8 mouse cellular contexts compared by ENCODE assay signal in genomic region chr13:38152429-38153035, GRCm38 (mm10). TPM values are rescaled to one million over a fixed set of nuclear protein-coding genes. Genes with fewer than 3 reads are reported as not detected.
A peak's percentile ranks its signal among the peaks of the same experiment; 100 is the strongest.
DNase-seq lines count a peak whose midpoint lies in the region; ATAC-seq and TF ChIP-seq lines count a peak whose summit lies in the region.

No protein-coding gene starts in this region.

- H3K4me3 ChIP-seq in kidney, adult 2 months (ENCODE audit: insufficient read depth, low read depth, low read length), result peak overlapping the region; percentile 57
- H3K4me3 ChIP-seq in lung, embryonic 15.5 days, result peak overlapping the region; percentile 47
- 0 out of 2 replicates have a peak overlapping the region, but pooled peaks have one; percentile 8 for H3K4me3 ChIP-seq in olfactory bulb, adult 2 months (ENCODE audit: insufficient read depth, low read depth, low read length)

- intact Hi-C loops in left cerebral cortex, postnatal 4 days (cut with DNase I), result no loop called here

- no peak for TF ChIP-seq POLR2A in kidney, adult 2 months (IDR thresholded peaks at IDR 0.05; ENCODE audit: low read depth, low read length)
- no peak for TF ChIP-seq POLR2A in olfactory bulb, adult 2 months (IDR thresholded peaks at IDR 0.05; ENCODE audit: insufficient read depth, low read depth, low read length)

- no peak for TF ChIP-seq CTCF in kidney, adult 2 months (conservative IDR thresholded peaks at IDR 0.05; ENCODE audit: insufficient read depth, insufficient read length, low read depth, low read length)
- no peak for TF ChIP-seq CTCF in olfactory bulb, adult 2 months (IDR thresholded peaks at IDR 0.05; ENCODE audit: insufficient read depth, low read depth, low read length)

- no peaks in the 10 kb centered on the region for H3K36me3 ChIP-seq in kidney, adult 2 months (ENCODE audit: control insufficient read depth, insufficient read depth, low read length)
- no peaks in the 10 kb centered on the region for H3K36me3 ChIP-seq in lung, embryonic 15.5 days

- peak overlapping the region; percentile 48 for H3K9ac ChIP-seq in lung, embryonic 15.5 days

- DNase-seq in CD4-positive helper T cell, adult 2 months (ENCODE audit: low read depth, low spot score), result peak; percentile 26
- peak; percentile 49 for DNase-seq in adrenal gland, adult 2 months
- peak; percentile 60 for DNase-seq in forelimb bud, embryonic 11.5 days (ENCODE audit: low read depth, low spot score)
- DNase-seq in kidney, adult 2 months, result peak; percentile 21
- DNase-seq in left cerebral cortex, postnatal 4 days, result no peak
- DNase-seq in left cerebral cortex, adult 18-20 months (ENCODE audit: low spot score in 2 of 2), result no peak

- peak overlapping the region; percentile 83 for H3K4me2 ChIP-seq in lung, embryonic 15.5 days

- no peaks in the 10 kb centered on the region; the same call in 1 of the 2 replicates for H3K27me3 ChIP-seq in kidney, adult 2 months (replicated peaks; ENCODE audit: control insufficient read depth, insufficient read depth, low read length)
- H3K27me3 ChIP-seq in lung, embryonic 15.5 days, result peaks cover 56% of the 10 kb centered on the region

- peak overlapping the region; percentile 54 for H3K27ac ChIP-seq in kidney, adult 2 months (ENCODE audit: insufficient read depth, low read depth, low read length)
- 0 out of 2 replicates have a peak overlapping the region, but pooled peaks have one; percentile 20 for H3K27ac ChIP-seq in lung, embryonic 15.5 days
- no peak overlapping the region for H3K27ac ChIP-seq in olfactory bulb, adult 2 months (ENCODE audit: insufficient read depth, low read depth, low read length)

- 0 out of 2 replicates have a peak, but pooled peaks have one; percentile 10 for ATAC-seq in lung, embryonic 15.5 days (ENCODE audit: borderline replicate concordance, extremely low read depth, low FRiP score, low TSS enrichment)

- no peaks in the 10 kb centered on the region; the same call in 1 of the 2 replicates for H3K4me1 ChIP-seq in kidney, adult 2 months (ENCODE audit: control insufficient read depth, insufficient read depth, low read length)
- H3K4me1 ChIP-seq in lung, embryonic 15.5 days, result peaks cover 15% of the 10 kb centered on the region
- peaks cover 18% of the 10 kb centered on the region for H3K4me1 ChIP-seq in olfactory bulb, adult 2 months (ENCODE audit: control insufficient read depth, insufficient read depth, low read length)

- H3K9me3 ChIP-seq in lung, embryonic 15.5 days, result no peaks in the 10 kb centered on the region

- WGBS in kidney, adult 2 months, result 4% methylated on average over 31 of the region's 31 CpGs
- under 1% methylated on average over 31 of the region's 31 CpGs for WGBS in lung, embryonic 15.5 days
- 2% methylated on average over 31 of the region's 31 CpGs for WGBS in olfactory bulb, adult 2 months

RNA-seq across cellular contexts. Expression of gene Dsp, which starts 1.4 kb away (rescaled TPM):
- under 1 TPM; 0.59 to 0.75 TPM for total RNA-seq in adrenal gland, adult 2 months (2021)
- 0.27 and 0.85 TPM in 2 replicates for polyA plus RNA-seq in adrenal gland, adult 2 months (2012; rRNA removed)
- 4.5 and 5.1 TPM in 2 replicates for polyA plus RNA-seq in kidney, adult 2 months (2012; rRNA removed)
- 6.3 and 7.9 TPM in 2 replicates for polyA plus RNA-seq in lung, embryonic 15.5 days (2015; fragmentation: Nextera tagmentation; extraction: Ambion mirVana)
- not detected in 2 replicates for polyA plus RNA-seq in olfactory bulb, adult 2 months (2012; ENCODE audit: insufficient read depth, insufficient read length, low replicate concordance, missing spikeins)
- under 1 TPM; 0.38 to 0.40 TPM for total RNA-seq in left cerebral cortex, postnatal 4 days (2021)
- total RNA-seq in left cerebral cortex, adult 18-20 months (2021), result under 1 TPM; 0.21 to 0.23 TPM

RNA-seq across cellular contexts. Expression of gene Snrnp48, which starts 52.2 kb away (rescaled TPM):
- total RNA-seq in adrenal gland, adult 2 months (2021), result 10 to 100 TPM; 16.3 to 26.1 TPM
- 16.7 and 21.0 TPM in 2 replicates for polyA plus RNA-seq in adrenal gland, adult 2 months (2012; rRNA removed)
- 18.8 and 21.1 TPM in 2 replicates for polyA plus RNA-seq in kidney, adult 2 months (2012; rRNA removed)
- polyA plus RNA-seq in lung, embryonic 15.5 days (2015; fragmentation: Nextera tagmentation; extraction: Ambion mirVana), result 35.7 and 36.5 TPM in 2 replicates
- polyA plus RNA-seq in olfactory bulb, adult 2 months (2012; ENCODE audit: insufficient read depth, insufficient read length, low replicate concordance, missing spikeins), result not detected in 2 replicates
- total RNA-seq in left cerebral cortex, postnatal 4 days (2021), result 10 to 100 TPM; 21.6 to 23.4 TPM
- 10 to 100 TPM; 20.3 to 23.4 TPM for total RNA-seq in left cerebral cortex, adult 18-20 months (2021)

Comparison
In these comparisons a context has a peak if more than half of its experiments do, and no peak if none do; other contexts are left out.
1. DNase-seq: peak in CD4-positive helper T cell, adult 2 months (single experiment), adrenal gland, adult 2 months (single experiment), forelimb bud, embryonic 11.5 days (single experiment) and kidney, adult 2 months (single experiment); none in left cerebral cortex, postnatal 4 days (single experiment) and left cerebral cortex, adult 18-20 months (0 of 2).
2. Peak in every context shown above with its lines, with median percentiles within 50 percentile points of each other: H3K4me3 ChIP-seq.